Mouse (Mus musculus) 3T3-L1 (cell line): ENCODE results near the gene Suds3.
A peak's percentile ranks its signal among the peaks of the same experiment; 100 is the strongest.

Experiments
- DNase-seq: peaks from one replicate; pipeline ENCODE4 v3.0.0-alpha.2; 2015; ENCODE audit warnings: low read depth, low spot score

Gene Suds3

GRCm38 (mm10) chr5:117114581-117115192 lies 1.2 kb downstream of the Suds3 start:
- DNase-seq = peak; percentile 87

DNA sequence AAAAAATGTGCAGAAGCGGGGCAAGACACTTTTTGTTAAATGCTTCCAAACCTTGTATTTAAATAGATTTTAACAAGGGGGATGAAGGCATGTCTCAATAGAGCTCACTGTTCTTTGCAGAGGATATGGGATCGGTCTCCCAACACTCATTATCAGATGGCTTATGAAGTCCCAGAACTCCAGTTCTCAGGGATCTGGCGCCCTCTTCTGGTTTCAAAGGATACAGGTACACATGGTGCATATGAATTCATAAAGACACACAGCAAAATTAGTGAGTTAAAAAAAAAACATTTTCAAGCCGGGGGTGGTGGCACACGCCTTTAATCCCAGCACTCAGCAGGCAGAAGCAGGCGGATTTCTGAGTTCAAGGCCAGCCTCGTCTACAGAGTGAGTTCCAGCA lies 2.6 kb downstream of the Suds3 start:
- peak; percentile 72 for DNase-seq

DNA sequence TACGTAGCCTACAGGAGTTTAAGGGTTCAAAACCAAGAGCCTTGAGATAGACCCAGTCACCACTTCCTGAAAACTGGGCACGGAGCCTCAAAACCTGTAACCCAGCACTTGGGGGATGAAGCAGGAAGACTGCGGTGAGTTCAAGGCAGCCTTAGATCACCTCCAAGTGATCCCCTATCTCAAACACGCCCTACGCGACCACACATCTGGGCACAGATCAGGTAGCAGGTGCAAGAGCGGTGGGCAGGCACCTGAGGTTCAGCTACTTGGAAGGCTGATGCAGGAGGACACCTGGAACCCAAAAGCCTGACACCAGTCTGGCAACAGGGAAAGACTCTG lies 4.2 kb downstream of the Suds3 start:
- no peak for DNase-seq

DNA sequence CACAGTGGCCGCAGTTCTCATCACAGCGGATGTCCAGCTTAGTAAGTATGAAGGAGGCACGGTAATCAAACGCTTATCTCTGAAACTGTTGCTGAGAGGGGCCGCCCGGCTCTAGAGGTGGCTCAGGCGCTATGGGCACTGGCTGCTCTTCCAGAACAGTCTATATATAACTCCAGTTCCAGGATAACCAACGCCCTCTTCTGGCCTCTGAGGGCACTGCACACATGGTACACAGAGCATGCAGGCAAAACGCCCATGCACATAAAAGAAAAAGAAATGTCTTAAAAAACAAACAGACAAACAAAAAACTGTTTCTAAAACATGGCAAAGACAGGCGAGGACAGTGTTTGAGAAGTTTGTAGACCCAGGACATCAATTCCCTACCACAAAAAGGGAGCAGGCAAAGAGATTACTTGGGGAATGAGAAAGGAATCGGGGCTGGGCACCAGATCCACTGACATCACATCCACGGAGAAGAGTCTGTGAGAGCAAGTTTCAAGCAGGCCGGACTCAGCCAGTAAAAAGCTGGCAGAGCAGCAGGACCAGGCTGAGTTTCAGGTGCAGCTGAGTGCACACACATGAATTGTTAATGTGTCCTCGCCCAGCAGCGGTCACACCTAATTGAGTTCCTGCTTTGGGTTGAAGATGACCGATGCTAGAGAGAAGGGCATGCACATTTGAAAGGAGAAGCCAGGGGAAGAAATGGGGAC lies 4.7 kb downstream of the Suds3 start:
- no peak for DNase-seq

DNA sequence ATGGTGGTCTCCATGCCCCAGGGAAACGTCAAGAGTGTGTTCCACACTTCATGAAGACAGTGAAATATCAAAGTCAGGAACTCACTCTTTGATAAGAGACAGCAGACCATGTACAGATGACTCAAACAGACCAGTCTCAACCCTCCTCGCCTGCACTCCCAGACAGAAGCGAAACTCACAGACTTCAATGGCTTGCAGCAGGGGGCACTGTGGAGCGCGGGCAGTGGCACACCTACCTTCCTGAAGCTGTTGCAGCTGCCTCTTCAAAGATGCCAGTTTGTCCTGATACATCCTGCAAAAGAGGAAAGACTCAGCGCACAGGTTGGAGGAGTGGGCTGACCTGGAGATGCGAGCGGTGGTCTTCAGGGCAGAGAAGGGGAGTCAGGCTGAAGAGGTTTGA lies 6.4 kb downstream of the Suds3 start:
- peak; percentile 60 for DNase-seq

DNA sequence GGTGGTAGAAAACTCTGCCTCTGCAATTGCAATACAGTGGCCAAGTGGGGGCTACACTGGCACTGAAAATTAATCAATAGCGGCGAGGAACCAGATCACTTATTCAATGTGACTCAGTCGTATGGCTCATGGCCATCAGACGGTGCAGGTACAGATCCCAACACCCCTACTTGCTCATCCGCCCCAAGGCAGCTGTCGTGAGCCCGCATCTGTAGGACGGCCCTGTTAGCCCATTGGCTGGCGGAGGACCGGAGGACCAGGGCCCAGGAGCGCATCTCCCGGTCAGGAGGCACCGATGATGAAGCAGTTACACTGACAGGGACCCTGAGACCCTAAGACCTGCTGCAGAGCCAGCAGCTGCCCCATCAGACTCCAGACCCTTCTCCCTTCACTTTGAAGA lies 7.2 kb downstream of the Suds3 start:
- DNase-seq = no peak

DNA sequence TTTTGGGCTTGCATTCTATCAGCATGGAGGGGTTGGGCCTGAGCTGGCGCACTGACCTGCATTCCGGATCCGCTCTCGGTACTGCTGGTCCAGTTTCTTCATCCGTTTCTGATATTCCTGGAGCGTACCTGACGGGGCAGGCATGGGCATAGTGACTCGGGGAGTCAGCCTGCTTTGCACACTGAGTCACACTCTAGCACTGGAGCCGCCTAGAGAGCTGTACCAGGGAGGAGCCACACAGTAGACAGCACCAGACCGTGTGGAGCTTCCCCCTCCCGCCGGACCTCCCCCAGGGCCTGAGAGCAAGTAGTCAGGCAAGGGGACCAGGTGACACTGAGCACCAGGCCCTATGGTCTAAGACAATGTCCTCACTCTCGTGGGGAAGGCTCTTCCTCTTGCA lies 7.6 kb downstream of the Suds3 start:
- no peak for DNase-seq

- DNase-seq = no peak
Measured at GRCm38 (mm10) chr5:117105761-117106160, 10.2 kb downstream of the Suds3 start.

DNA sequence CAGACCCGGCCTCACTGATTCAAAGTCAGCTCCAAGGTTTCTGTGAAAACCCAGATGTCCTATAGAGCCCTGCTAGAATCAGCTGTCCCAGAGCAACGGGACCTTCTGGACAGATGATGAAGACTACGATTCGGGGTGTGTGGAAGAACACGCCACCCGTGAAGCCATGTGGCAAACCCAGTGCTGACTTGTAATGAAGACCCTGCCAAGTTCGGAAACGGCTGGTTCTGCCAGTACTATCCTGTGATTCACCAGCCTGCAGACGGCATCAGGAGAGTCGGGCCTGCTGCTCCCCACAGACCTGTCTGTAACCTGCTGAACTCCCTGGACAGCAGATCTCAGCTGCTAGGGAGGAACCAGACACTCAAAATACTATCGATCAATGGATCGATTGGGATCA lies 11.6 kb downstream of the Suds3 start:
- no peak for DNase-seq

- no peak for DNase-seq
Measured at GRCm38 (mm10) chr5:117103194-117103929, 12.6 kb downstream of the Suds3 start.

DNA sequence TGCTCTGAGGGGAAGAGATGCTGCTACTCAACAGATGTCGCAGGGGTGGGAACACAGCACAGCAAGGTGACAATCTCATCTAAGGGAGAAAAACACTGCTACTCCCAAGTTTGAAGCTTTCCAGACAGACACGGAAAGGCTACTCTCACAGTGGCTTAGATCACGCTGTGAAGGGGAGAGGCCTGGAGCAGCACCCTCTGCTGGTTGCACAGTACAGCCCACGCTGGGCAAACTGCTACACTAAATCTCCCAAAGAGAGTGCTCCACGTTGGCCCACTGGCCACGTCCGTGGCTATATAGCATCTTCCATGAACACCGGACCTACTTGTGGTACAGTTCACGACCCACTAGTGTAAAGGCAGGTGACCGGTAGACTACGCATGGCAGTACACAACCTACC lies 16.2 kb downstream of the Suds3 start:
- DNase-seq = peak; percentile 28

GRCm38 (mm10) chr5:117099008-117099407 lies 16.9 kb downstream of the Suds3 start:
- DNase-seq = no peak

- peak; percentile 86 for DNase-seq
Measured at GRCm38 (mm10) chr5:117096716-117097115, 19.2 kb downstream of the Suds3 start.

GRCm38 (mm10) chr5:117094431-117094830 lies 21.5 kb downstream of the Suds3 start:
- DNase-seq = peak; percentile 87

DNA sequence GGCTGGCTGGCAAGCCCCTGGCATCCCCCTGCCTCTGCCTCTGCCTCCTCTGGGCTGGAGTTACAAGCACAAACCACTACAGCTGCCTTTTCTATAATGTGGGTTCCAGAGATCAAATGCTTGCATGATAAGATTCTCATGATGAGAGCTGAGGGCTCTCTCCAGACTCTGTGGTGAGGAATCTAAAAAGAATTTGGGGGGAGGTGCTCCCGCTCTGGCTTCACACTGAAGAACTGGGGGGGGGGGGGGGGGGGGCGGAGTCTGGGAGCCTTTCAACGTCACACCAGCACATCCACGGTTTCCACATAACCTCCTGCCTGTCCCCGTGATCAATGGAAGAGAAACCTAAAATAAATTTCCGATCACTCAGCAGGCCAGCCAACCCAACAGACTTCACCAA lies 26.1 kb downstream of the Suds3 start:
- DNase-seq = peak; percentile 88

DNA sequence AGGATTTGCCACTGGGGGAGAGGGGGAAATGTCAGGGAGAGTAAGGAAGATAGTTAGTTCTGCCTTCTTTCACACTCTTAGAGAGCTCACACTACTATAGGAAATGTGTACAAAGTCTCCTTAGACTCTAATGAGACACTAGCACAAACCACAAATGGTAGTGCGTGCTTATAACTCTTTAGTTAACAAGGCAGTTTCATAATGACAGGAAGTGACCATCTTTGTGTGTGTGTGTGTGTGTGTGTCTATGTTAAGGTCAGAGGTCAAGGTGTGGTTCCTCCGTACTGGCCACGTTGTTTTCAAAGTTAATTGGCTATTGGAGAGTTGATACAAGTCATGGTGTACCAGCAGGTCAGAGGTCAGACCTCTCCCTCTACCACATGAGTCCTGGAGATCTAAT lies 26.8 kb downstream of the Suds3 start:
- DNase-seq = peak; percentile 39

DNA sequence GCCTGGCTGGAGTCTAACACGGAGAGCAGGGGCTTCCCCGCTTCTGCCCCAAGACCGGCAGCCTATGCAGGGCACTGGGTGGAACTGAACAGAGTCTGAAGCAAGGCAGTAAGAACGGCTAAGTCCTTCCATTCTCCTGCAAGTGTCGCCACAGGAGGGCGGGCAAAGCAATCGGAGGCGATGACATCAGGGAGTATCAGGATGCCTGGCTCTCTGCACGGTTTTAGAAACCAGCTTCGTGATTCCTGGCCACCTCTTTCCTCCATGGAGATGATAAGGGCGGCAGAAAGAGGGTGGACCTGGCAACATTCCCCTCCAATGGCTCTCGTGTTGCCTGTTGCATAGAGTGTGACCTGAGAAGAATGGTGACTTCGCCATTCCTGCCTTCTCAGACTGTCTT lies 28.2 kb downstream of the Suds3 start:
- DNase-seq = no peak

- DNase-seq = peak; percentile 14
Measured at GRCm38 (mm10) chr5:117069498-117069894, 46.4 kb downstream of the Suds3 start.

GRCm38 (mm10) chr5:117068808-117069497 lies 47.0 kb downstream of the Suds3 start:
- no peak for DNase-seq

DNA sequence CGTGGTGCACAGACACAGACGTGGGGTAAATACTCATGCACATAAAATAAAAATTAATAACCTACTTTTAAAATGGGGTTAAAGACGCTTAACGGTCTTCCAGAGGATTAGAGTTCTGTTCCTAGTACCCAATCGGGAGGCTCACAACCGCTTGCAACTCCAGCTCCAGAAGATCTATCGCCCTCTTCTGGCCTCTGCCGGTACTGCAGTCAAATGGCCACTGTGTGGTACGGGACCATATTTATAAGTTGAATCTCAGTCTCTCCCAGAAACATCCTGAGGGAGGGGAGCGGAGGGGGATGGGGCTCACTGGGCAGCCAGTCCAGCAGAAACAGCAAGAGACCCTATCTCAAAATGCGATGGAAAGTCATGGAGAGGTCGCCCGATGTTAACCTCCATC lies 47.7 kb downstream of the Suds3 start:
- DNase-seq = peak; percentile 27

DNA sequence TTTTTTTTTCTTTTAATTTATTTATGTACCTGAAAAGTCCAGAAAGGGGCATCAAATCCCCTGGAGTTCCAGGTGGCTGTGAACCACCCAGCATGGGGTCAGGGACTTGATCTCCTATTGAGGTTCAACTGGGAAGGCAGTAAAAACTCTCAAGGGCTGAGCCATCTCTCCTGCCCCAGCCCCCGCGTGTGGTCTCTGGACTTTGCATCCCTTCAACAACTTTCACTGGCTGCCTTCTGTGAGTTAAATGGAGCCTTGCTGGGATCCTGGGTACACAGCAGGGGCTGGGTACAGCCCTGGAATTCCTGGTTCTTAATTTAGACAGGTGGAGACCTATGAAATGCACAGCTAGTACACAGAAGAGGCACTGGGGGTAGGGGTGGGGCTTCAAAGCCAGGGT lies 54.7 kb downstream of the Suds3 start:
- DNase-seq = no peak

DNA sequence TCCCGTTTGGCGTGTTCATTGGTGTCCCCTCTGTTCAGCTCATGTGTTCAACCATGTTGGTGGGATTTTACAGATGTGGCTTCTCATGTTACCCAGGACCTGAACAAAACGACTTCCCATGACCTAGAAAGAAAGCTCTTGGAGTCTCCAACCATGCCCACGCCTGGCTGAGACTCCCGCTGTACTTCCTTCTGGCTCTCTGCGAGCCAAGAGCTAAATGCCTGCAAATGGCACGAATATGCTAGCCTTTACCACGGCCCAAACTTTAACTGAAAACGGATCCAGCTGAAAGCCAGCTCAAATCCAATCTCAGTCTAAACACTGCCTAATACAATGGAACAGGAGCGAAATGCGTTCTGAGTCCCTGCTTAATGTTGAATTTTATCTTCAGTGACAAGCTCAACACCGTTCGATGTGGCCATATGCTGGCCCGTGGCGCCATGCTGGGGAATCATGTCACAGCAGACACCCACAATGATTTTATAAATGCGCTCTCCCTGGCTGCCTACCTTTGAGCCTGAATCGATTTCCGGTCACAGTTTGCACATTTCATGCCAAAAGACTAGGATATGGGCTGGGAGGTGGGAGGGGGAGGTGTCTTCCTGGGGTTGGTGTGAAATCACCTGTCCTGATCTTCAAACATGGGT lies 55.3 kb downstream of the Suds3 start:
- DNase-seq = no peak
